24 mouse cellular contexts compared by ENCODE assay signal in the genomic region with DNA sequence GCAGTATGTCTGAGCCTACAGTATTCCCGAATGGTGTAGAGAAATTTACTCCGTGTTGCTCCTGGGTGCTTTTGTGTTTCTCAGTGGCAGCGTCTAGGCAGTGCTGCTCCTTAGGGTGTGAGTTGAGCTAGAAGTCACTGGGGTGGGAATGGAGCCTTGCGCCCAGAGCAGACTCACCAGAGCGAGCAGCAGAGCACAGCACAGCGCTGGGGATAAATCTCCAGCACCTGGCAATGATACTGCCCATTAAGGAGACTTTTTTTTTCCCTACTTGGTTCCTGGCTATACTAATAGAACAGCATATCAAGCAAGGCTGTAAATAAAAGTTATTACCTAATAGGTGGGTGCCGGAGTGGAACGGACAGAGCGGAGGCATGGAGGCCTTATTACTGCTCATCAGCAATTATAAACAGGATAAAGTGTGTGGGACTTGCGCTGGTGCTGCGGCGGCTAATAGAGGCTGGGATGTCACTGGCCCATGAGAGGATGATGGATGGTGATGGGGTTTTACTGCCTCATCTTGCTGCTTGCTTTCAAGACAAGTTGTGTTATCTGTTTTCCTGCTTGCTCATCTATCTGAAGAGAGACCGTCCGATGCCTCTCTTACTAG.
DNase-seq lines count a peak whose midpoint lies in the region; ATAC-seq lines count a peak whose summit lies in the region.
"Had no signal": no experiment of that assay in that cellular context is flagged by ENCODE, and none has a peak within 500 bp of the region (broad histone marks: within the 10 kb centered on the region; RNA-seq: fewer than 3 reads in every experiment).

No protein-coding gene starts in this region.

- 41% methylated on average over 14 of the region's 14 CpGs for WGBS in kidney, embryonic 16.5 days
- 71% methylated on average over 14 of the region's 14 CpGs for WGBS in hindbrain, embryonic 11.5 days
- 73% methylated on average over 14 of the region's 14 CpGs for WGBS in hindbrain, embryonic 12.5 days
- 58% methylated on average over 14 of the region's 14 CpGs for WGBS in neural tube, embryonic 12.5 days
- WGBS in liver, embryonic 11.5 days, result 84% methylated on average over 14 of the region's 14 CpGs

- no peak overlapping the region for H3K9ac ChIP-seq in kidney, embryonic 16.5 days (replicated peaks; ENCODE audit: low read length)
- H3K9ac ChIP-seq in hindbrain, embryonic 11.5 days (ENCODE audit: low read depth, low read length), result no peak overlapping the region
- H3K9ac ChIP-seq in hindbrain, embryonic 12.5 days, result no peak overlapping the region
- H3K9ac ChIP-seq in neural tube, embryonic 12.5 days, result no peak overlapping the region
- H3K9ac ChIP-seq in liver, embryonic 11.5 days (ENCODE audit: low read depth, low read length), result no peak overlapping the region
- H3K9ac ChIP-seq: forebrain, embryonic 15.5 days; heart, embryonic 13.5 days had no signal

- H3K4me3 ChIP-seq in kidney, embryonic 16.5 days (ENCODE audit: low read length), result no peak overlapping the region
- no peak overlapping the region for H3K4me3 ChIP-seq in hindbrain, embryonic 11.5 days (ENCODE audit: low read depth, low read length)
- no peak overlapping the region for H3K4me3 ChIP-seq in hindbrain, embryonic 12.5 days
- no peak overlapping the region for H3K4me3 ChIP-seq in neural tube, embryonic 12.5 days
- H3K4me3 ChIP-seq in liver, embryonic 11.5 days (ENCODE audit: low read depth, low read length), result no peak overlapping the region
- H3K4me3 ChIP-seq: embryonic facial prominence, embryonic 10.5 days; forebrain, embryonic 15.5 days; heart, adult 2 months; heart, embryonic 13.5 days; layer of hippocampus, adult 2 months; limb, embryonic 10.5 days had no signal

- H3K27ac ChIP-seq in kidney, embryonic 16.5 days (ENCODE audit: low read length), result peak overlapping the region; percentile 36; the same call in 1 of the 2 replicates
- no peak overlapping the region for H3K27ac ChIP-seq in hindbrain, embryonic 11.5 days (ENCODE audit: low read depth, low read length)
- peak overlapping the region; percentile 56 for H3K27ac ChIP-seq in hindbrain, embryonic 12.5 days
- H3K27ac ChIP-seq in neural tube, embryonic 12.5 days, result no peak overlapping the region
- H3K27ac ChIP-seq in liver, embryonic 11.5 days (ENCODE audit: low read depth, low read length), result no peak overlapping the region
- H3K27ac ChIP-seq: embryonic facial prominence, embryonic 10.5 days; forebrain, embryonic 15.5 days; heart, adult 2 months; heart, embryonic 13.5 days; layer of hippocampus, adult 2 months; limb, embryonic 10.5 days; macrophage had no signal

- ATAC-seq in kidney, embryonic 16.5 days (ENCODE audit: low FRiP score, low TSS enrichment), result peak; percentile 89
- peak; percentile 19 for ATAC-seq in hindbrain, embryonic 11.5 days (ENCODE audit: low FRiP score)
- peak; percentile 84; the same call in 1 of the 2 replicates for ATAC-seq in hindbrain, embryonic 12.5 days (ENCODE audit: low FRiP score)
- peak; percentile 79 for ATAC-seq in neural tube, embryonic 12.5 days (ENCODE audit: low FRiP score, low read depth)
- ATAC-seq in liver, embryonic 11.5 days (replicated peaks; ENCODE audit: low FRiP score), result no peak
- ATAC-seq: forebrain, embryonic 15.5 days; inflammation-experienced regulatory T-cells, adult 6 months had no signal

- no peaks in the 10 kb centered on the region for H3K36me3 ChIP-seq in kidney, embryonic 16.5 days (ENCODE audit: insufficient read depth, low read length)
- no peaks in the 10 kb centered on the region for H3K36me3 ChIP-seq in hindbrain, embryonic 11.5 days (ENCODE audit: control insufficient read depth, insufficient read depth, low read length)
- H3K36me3 ChIP-seq in hindbrain, embryonic 12.5 days, result no peaks in the 10 kb centered on the region
- no peaks in the 10 kb centered on the region for H3K36me3 ChIP-seq in neural tube, embryonic 12.5 days
- H3K36me3 ChIP-seq in liver, embryonic 11.5 days (ENCODE audit: control insufficient read depth, insufficient read depth, low read length), result no peaks in the 10 kb centered on the region
- H3K36me3 ChIP-seq: forebrain, embryonic 15.5 days; heart, embryonic 13.5 days had no signal

- H3K9me3 ChIP-seq in kidney, embryonic 16.5 days (ENCODE audit: low read length), result no peaks in the 10 kb centered on the region
- no peaks in the 10 kb centered on the region for H3K9me3 ChIP-seq in hindbrain, embryonic 11.5 days (ENCODE audit: control insufficient read depth, low read length)
- no peaks in the 10 kb centered on the region for H3K9me3 ChIP-seq in hindbrain, embryonic 12.5 days (replicated peaks)
- H3K9me3 ChIP-seq in neural tube, embryonic 12.5 days, result no peaks in the 10 kb centered on the region
- H3K9me3 ChIP-seq in liver, embryonic 11.5 days (ENCODE audit: control insufficient read depth, low read length), result no peaks in the 10 kb centered on the region
- H3K9me3 ChIP-seq: embryonic facial prominence, embryonic 10.5 days; forebrain, embryonic 15.5 days; heart, embryonic 13.5 days; limb, embryonic 10.5 days had no signal

- no peak overlapping the region for H3K4me2 ChIP-seq in kidney, embryonic 16.5 days (replicated peaks; ENCODE audit: low read depth, low read length)
- H3K4me2 ChIP-seq in hindbrain, embryonic 11.5 days (replicated peaks; ENCODE audit: low read depth, low read length), result no peak overlapping the region
- no peak overlapping the region for H3K4me2 ChIP-seq in hindbrain, embryonic 12.5 days (replicated peaks)
- H3K4me2 ChIP-seq in neural tube, embryonic 12.5 days (replicated peaks), result 0 out of 2 replicates have a peak overlapping the region, but pooled peaks have one; percentile 2
- H3K4me2 ChIP-seq in liver, embryonic 11.5 days, result no peak overlapping the region
- H3K4me2 ChIP-seq: forebrain, embryonic 15.5 days; heart, embryonic 13.5 days; midbrain, embryonic 11.5 days had no signal

- no peaks in the 10 kb centered on the region for H3K27me3 ChIP-seq in kidney, embryonic 16.5 days (ENCODE audit: insufficient read depth, low read length)
- no peaks in the 10 kb centered on the region for H3K27me3 ChIP-seq in hindbrain, embryonic 11.5 days (ENCODE audit: control insufficient read depth, insufficient read depth, low read length)
- H3K27me3 ChIP-seq in hindbrain, embryonic 12.5 days, result no peaks in the 10 kb centered on the region
- H3K27me3 ChIP-seq in neural tube, embryonic 12.5 days (replicated peaks), result no peaks in the 10 kb centered on the region
- no peaks in the 10 kb centered on the region for H3K27me3 ChIP-seq in liver, embryonic 11.5 days (replicated peaks; ENCODE audit: control insufficient read depth, insufficient read depth, low read length)
- H3K27me3 ChIP-seq: forebrain, embryonic 15.5 days; heart, embryonic 13.5 days had no signal

- no peak for DNase-seq in kidney, adult 9 months
- no peak for DNase-seq in hindbrain, embryonic 11.5 days (ENCODE audit: low spot score)
- DNase-seq in yolk sac, embryonic 10.5 days (ENCODE audit: low spot score), result no peak
- no peak for DNase-seq in liver, embryonic 11.5 days (ENCODE audit: low spot score)
- DNase-seq: adrenal gland, adult 8-10 months; cerebellum, adult 11-12 months; cerebellum, postnatal 10 days; gastrocnemius, postnatal 10 days; heart, adult 2 months; kidney, postnatal 10 days; liver; retina, postnatal 1 day; thymus, postnatal 4 days had no signal

- H3K4me1 ChIP-seq in kidney, embryonic 16.5 days (ENCODE audit: insufficient read depth, low read length), result peaks cover 15% of the 10 kb centered on the region
- peaks cover 5% of the 10 kb centered on the region; the same call in 1 of the 2 replicates for H3K4me1 ChIP-seq in hindbrain, embryonic 11.5 days (replicated peaks; ENCODE audit: control insufficient read depth, insufficient read depth, low read length)
- peaks cover 39% of the 10 kb centered on the region for H3K4me1 ChIP-seq in hindbrain, embryonic 12.5 days
- H3K4me1 ChIP-seq in neural tube, embryonic 12.5 days, result peaks cover 42% of the 10 kb centered on the region
- 0 out of 2 replicates have a peak, but pooled peaks cover 6% of the 10 kb centered on the region for H3K4me1 ChIP-seq in liver, embryonic 11.5 days (replicated peaks; ENCODE audit: control insufficient read depth, insufficient read depth, low read length)

Comparison
In these comparisons a context has a peak if more than half of its experiments do, and no peak if none do; other contexts are left out.
1. H3K27ac ChIP-seq: peak in kidney, embryonic 16.5 days (single experiment) and hindbrain, embryonic 12.5 days (single experiment); none in hindbrain, embryonic 11.5 days (single experiment), neural tube, embryonic 12.5 days (single experiment) and liver, embryonic 11.5 days (single experiment).